Mouse (Mus musculus): ENCODE results near the gene Zfp148. TPM values are rescaled to one million over a fixed set of nuclear protein-coding genes. Genes with fewer than 3 reads are reported as not detected.

Gene Zfp148
- total and polyA plus RNA-seq, 3 experiments = 15.6 to 22.2 (median 19.2) TPM

GRCm38 (mm10) chr16:33365772-33366171 lies 14.9 kb upstream of the Zfp148 start:
- DNase-seq (ENCODE audit: low read depth, low spot score) = no peak
- H3K27me3 ChIP-seq (ENCODE audit: control insufficient read depth in 1 of 2, insufficient read depth in 2 of 2, low read length in 2 of 2) = no peaks in the 10 kb centered on the region; a peak in 1 of 4 replicates
- H3K4me3 ChIP-seq (ENCODE audit: control insufficient read depth in 1 of 2, insufficient read depth in 1 of 2, low read depth in 2 of 2, low read length in 2 of 2) = no peak overlapping the region
- H3K27ac ChIP-seq (ENCODE audit: control insufficient read depth, low read depth, low read length) = no peak overlapping the region
- no peaks in the 10 kb centered on the region for H3K9me3 ChIP-seq (replicated peaks; ENCODE audit: insufficient read depth, low read length)
- no peaks in the 10 kb centered on the region for H3K4me1 ChIP-seq (ENCODE audit: control insufficient read depth in 1 of 2, insufficient read depth in 2 of 2, low read length in 2 of 2)
- no peaks in the 10 kb centered on the region for H3K36me3 ChIP-seq (ENCODE audit: control insufficient read depth in 1 of 2, insufficient read depth in 2 of 2, low read length in 2 of 2)
- H3K79me2 ChIP-seq (ENCODE audit: control insufficient read depth, insufficient read depth, low read length, poor library complexity) = no peaks in the 10 kb centered on the region
- H3K9ac ChIP-seq (ENCODE audit: control insufficient read depth, low read depth, low read length, poor library complexity, severe bottlenecking) = no peak overlapping the region
- TF ChIP-seq USF1 (IDR thresholded peaks at IDR 0.05; ENCODE audit: low read depth, low read length) (0 out of 2 replicates have a peak, but pooled peaks have one; percentile 36), ETS1 (IDR thresholded peaks at IDR 0.05; ENCODE audit: low read depth, low read length) (no peak)

- Histone ChIP-seq H3K9ac (ENCODE audit: control insufficient read depth, low read depth, low read length, poor library complexity, severe bottlenecking) (no peak overlapping the region), H3K79me2 (ENCODE audit: control insufficient read depth, insufficient read depth, low read length, poor library complexity) (no peaks in the 10 kb centered on the region), H3K4me1 (ENCODE audit: control insufficient read depth in 1 of 2, insufficient read depth in 2 of 2, low read length in 2 of 2) (no peaks in the 10 kb centered on the region), H3K9me3 (replicated peaks; ENCODE audit: insufficient read depth, low read length) (no peaks in the 10 kb centered on the region), H3K27ac (ENCODE audit: control insufficient read depth, low read depth, low read length) (no peak overlapping the region), H3K4me3 (ENCODE audit: control insufficient read depth in 1 of 2, insufficient read depth in 1 of 2, low read depth in 2 of 2, low read length in 2 of 2) (no peak overlapping the region), H3K36me3 (ENCODE audit: control insufficient read depth in 1 of 2, insufficient read depth in 2 of 2, low read length in 2 of 2) (no peaks in the 10 kb centered on the region), H3K27me3 (ENCODE audit: control insufficient read depth in 1 of 2, insufficient read depth in 2 of 2, low read length in 2 of 2) (no peaks in the 10 kb centered on the region)
- TF ChIP-seq MAX (IDR thresholded peaks at IDR 0.05; ENCODE audit: low read length) = no peak
- no peak for TF ChIP-seq RCOR1 (IDR thresholded peaks at IDR 0.05; ENCODE audit: low read depth, low read length)
- no peak for TF ChIP-seq JUND (IDR thresholded peaks at IDR 0.05; ENCODE audit: low read depth, low read length)
- TF ChIP-seq MXI1 (IDR thresholded peaks at IDR 0.05; ENCODE audit: low read depth, low read length) = no peak
- no peak for TF ChIP-seq TAL1 (IDR thresholded peaks at IDR 0.05; ENCODE audit: low read length)
- TF ChIP-seq USF1 (IDR thresholded peaks at IDR 0.05; ENCODE audit: low read depth, low read length) = no peak
- no peak for TF ChIP-seq SMC3 (IDR thresholded peaks at IDR 0.05; ENCODE audit: low read depth, low read length)
- TF ChIP-seq CHD1 (IDR thresholded peaks at IDR 0.05; ENCODE audit: low read depth, low read length) = no peak
- no peak for DNase-seq (ENCODE audit: low read depth, low spot score)
Measured at GRCm38 (mm10) chr16:33368632-33369031, 12.0 kb upstream of the Zfp148 start.

DNA sequence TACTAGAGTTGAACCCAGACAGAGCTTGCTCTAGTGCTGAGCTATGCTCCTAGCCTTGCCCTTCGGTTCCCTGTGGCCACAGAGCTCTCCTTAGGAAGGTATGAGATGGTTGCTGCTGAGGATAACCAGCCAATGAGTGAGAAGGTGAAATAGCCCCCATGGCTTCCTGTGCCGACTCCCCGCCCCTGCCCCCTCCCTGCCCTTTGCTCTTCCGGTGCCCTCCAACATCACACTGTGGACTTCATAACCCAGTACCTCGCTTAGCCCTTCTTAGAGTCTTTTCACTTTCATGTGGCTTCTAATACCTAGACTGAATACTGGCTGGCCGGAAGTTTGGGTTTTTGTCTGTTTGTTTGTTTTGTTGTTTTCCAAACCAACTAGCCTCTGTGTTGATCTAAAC lies 9.8 kb upstream of the Zfp148 start:
- H3K36me3 ChIP-seq (ENCODE audit: control insufficient read depth in 1 of 2, insufficient read depth in 2 of 2, low read length in 2 of 2) = no peaks in the 10 kb centered on the region
- no peak for DNase-seq (ENCODE audit: low read depth, low spot score)
- no peaks in the 10 kb centered on the region for H3K4me1 ChIP-seq (ENCODE audit: control insufficient read depth in 1 of 2, insufficient read depth in 2 of 2, low read length in 2 of 2)
- no peak overlapping the region for H3K4me3 ChIP-seq (ENCODE audit: control insufficient read depth in 1 of 2, insufficient read depth in 1 of 2, low read depth in 2 of 2, low read length in 2 of 2)
- no peak overlapping the region for H3K27ac ChIP-seq (ENCODE audit: control insufficient read depth, low read depth, low read length)
- H3K9me3 ChIP-seq (replicated peaks; ENCODE audit: insufficient read depth, low read length) = no peaks in the 10 kb centered on the region
- H3K9ac ChIP-seq (ENCODE audit: control insufficient read depth, low read depth, low read length, poor library complexity, severe bottlenecking) = no peak overlapping the region
- no peak for TF ChIP-seq MAZ (IDR thresholded peaks at IDR 0.05; ENCODE audit: low read depth, low read length)
- no peak for TF ChIP-seq HCFC1 (IDR thresholded peaks at IDR 0.05; ENCODE audit: low read depth, low read length)
- no peak for TF ChIP-seq TAL1 (IDR thresholded peaks at IDR 0.05; ENCODE audit: low read length)
- TF ChIP-seq POLR2A (IDR thresholded peaks at IDR 0.05; ENCODE audit: control insufficient read depth in 1 of 2, insufficient read depth in 1 of 2, low read depth in 1 of 2, low read length in 2 of 2, poor library complexity in 1 of 2) = no peak
- TF ChIP-seq ZNF384 (IDR thresholded peaks at IDR 0.05; ENCODE audit: low read depth, low read length) = no peak
- TF ChIP-seq USF1 (IDR thresholded peaks at IDR 0.05; ENCODE audit: low read depth, low read length) = no peak
- H3K27me3 ChIP-seq (ENCODE audit: control insufficient read depth in 1 of 2, insufficient read depth in 2 of 2, low read length in 2 of 2) = no peaks in the 10 kb centered on the region
- no peaks in the 10 kb centered on the region for H3K79me2 ChIP-seq (ENCODE audit: control insufficient read depth, insufficient read depth, low read length, poor library complexity)

Data from MEL (cell line).